Mouse (Mus musculus): Measurements from ENCODE around the gene St8sia1.

Gene St8sia1

DNA sequence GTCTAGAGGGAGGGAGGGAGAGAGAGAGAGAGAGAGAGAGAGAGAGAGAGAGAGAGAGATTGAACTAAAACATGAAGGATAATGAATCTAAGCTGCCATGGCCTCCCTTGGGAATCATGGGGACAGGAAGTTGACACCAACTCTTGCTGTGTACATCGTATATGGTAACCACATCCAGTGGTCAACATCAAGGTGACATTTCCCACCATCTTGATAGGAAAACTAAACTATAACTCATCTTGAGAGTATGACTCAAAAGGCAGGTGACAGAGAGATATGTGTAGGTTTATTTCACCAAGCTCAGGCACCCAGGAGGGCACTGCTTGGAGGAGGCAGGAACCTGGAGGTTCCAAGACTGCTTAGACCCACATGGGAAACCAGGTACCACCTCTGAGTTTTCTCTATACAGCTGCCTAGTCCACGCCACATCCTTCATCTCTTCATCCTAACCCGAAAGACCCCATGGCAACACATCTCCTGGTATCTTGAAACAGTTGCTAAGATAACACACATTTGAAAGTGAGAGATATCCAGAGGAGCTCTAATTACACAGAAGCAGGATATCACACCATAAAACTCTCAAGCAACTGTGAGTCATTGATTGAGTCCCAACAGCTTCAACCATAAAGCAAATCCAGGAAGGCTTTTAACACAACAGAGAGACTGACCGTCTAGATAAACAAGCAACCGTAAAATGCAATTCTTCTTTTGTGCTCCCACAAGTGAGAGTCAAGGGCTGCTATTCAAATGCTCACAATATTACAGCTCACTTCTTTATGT lies 141.1 kb downstream of the St8sia1 start:
- DNase-seq (ENCODE audit: low spot score), result peak; percentile 5

DNA sequence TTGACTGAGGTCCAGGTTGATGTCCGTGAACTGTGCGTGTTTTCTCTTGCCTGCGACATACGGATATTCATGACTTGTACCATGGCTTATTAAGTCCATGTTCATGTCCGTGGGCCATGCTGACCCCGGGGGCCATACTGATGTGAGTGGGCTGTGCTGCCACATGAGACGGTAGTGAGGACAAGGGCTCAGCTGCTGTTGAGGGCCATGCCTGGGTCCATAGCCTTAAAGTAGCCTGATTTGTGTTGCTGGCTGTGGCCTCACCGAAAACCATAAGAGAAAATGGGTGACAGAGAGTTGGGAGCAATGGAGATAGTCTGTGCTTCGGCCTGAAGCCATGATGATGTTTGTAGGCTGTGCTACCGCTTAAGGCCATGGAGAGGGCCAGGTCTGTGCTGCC lies 145.9 kb downstream of the St8sia1 start:
- DNase-seq (ENCODE audit: low spot score), result no peak

DNA sequence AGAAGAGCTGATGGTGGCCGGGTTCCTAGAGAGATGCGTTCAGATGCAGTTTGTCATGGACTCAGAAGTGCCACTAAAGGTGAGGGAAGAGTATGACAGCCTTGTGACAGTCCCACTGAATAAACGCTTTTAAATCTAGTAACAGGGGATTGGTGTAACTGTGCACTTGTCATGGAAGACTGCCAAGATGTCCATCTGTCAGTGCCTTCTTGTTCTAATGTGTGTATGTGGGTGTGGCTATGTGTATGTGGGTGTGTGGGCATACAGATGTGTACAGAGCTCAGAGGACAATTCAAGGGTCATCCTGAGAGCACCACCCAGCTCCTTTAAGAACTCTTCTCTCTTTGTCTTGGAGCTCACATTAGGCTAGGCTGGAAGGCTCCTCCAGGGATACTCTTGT lies 148.7 kb downstream of the St8sia1 start:
- peak; percentile 25 for DNase-seq (ENCODE audit: low spot score)

DNA sequence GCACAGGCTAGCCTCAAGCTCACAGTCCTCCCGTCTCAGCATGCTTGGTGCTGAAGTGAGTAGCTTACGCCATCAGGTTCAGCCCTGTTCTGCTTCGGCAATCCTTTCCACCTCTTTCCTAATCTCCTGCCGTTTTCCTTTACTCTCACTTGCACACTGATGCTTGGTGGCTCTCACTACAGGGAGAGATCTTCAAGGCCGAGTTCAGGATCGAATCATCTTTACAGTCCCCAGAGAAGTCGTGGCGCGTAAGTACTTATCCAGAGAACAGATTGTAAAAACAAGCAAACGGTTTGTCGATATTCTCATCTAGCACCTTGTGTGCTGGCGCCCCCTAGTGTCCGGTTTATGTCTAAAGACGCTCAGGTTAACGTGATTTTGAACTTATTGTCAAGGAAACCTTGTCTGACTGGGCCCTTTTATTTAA lies 149.7 kb downstream of the St8sia1 start:
- DNase-seq (ENCODE audit: low spot score), result peak; percentile 90

DNA sequence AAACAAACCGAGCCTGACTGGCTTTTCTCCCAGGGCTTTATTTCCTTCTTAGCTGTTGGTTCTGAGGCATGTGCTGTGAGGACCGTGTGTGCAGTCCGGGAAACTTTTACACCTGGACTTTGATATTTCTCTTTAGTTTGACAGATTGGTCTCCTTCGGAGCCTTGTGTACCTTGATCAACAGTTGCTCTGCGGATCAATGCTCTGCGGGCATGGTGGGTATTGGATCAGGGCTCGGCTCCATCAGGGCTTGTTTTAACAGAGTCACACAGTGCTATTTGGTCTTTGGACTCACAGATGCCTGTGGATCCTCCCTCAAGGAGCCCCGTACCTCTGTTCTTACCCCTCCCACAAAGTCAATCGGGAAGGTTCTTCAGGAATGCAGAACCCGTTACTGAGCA lies 150.2 kb downstream of the St8sia1 start:
- peak; percentile 26 for DNase-seq (ENCODE audit: low spot score)

DNA sequence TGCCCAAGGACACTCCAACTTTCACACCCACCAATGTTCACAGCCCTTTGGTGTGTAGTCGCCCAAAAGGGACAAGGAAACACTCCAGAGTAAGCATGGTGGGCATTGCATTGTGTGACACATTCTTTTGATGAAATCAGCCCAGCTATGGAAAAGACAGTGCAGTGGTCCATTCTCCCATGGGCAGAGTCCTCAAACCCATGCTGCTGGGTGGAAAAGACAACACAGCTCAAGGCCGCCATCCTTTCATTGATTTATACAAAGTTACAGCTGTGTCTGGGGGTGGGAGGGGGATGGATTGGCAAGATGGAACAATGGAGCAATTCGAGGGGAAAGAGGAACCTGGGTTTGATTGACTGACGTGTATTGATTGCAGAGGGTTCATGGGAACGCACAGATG lies 151.3 kb downstream of the St8sia1 start:
- peak; percentile 32 for DNase-seq (ENCODE audit: low spot score)

DNA sequence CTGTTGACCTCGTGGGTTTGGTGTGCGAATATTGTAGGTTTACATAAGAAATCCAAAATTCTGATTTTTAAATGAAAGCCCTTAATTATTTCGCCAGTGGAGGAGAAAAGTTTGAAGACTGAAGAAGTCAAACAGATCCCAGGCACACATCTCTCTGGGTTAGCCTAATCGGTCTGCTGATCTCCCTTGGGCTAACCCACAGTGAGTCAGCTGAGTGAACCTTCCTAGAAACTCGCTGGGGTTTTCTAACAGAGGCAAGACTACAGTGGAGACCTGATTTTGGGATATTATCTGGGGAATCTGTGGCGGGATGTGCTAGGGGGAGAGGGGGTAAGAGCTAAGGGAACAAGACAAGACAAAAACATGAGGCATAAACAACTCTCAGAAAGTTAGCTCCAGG lies 154.0 kb downstream of the St8sia1 start:
- DNase-seq (ENCODE audit: low spot score), result no peak

DNA sequence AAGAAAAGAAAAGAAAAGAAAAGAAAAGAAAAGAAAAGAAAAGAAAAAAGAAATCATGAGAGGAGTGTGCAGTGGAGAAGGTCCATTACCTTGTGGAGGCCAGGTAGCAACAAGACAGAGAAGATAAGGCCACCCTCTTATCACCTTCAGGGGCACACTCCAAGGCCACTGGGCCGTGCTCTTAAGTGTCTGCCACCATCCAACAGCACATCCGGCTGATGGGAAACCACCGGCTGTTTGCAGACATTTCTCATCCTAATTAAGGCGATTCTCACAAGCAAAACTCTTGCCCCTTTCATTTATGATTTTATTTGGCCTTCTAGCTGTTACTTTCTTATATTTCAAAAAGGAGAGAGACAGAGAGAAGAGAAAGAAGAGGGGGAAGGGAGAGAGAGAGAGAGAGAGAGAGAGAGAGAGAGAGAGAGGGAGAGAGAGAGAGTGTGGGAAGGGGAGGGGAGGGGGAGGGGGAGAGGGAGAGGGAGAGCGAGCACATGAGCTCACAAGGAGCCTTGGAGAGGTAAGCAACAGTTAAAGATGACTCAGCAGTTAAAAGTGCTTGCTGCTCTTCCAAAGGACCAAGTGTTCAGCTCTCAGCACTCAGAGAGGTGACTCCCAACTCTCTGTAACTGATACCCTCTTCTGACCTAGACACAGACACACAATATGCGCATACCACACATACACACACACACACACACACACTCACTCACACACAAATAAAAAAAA lies 154.7 kb downstream of the St8sia1 start:
- DNase-seq (ENCODE audit: low spot score), result no peak

DNA sequence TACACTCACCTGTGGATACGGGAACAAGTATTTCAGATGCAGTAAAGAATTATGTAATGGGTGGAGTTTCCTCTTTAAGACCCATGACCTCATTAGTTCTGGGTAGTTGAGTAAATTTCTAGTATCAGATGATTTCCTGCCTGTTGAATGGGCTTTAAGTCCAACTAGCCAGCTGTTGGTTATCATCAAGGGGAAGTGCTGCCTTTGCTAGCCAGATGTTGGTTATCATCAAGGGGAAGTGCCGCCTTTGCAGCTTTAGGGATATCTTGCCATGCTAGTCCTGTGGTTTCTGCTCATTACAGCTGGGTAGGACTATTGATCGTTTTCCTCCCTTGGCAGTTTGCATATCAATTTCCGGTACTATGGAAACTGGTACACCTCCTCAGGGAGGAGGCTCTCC lies 157.9 kb downstream of the St8sia1 start:
- DNase-seq (ENCODE audit: low spot score), result no peak

DNA sequence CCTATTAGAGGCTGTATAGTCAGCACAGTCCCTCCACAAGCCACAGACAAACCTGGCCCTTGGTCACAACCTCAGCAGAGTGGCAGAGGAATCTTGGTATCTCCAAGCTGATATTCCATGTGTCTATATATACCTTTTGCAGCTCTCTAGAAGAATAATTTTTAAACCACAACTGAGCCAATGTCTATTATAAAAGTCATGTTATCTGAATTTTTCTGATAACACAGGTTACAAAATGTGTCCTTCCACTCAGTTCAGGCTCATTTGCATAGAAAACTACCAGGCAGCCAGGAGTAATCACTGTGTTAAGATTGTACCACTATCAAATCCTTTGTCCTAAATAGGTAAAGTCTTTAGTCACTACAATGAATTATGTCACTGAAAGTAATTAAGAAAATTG lies 159.8 kb downstream of the St8sia1 start, which contains the start of gene Sult6b2:
Gene Sult6b2 (minus strand): TSS at position 101 of the 400 bp plus-strand sequence.
- DNase-seq (ENCODE audit: low spot score), result no peak

DNA sequence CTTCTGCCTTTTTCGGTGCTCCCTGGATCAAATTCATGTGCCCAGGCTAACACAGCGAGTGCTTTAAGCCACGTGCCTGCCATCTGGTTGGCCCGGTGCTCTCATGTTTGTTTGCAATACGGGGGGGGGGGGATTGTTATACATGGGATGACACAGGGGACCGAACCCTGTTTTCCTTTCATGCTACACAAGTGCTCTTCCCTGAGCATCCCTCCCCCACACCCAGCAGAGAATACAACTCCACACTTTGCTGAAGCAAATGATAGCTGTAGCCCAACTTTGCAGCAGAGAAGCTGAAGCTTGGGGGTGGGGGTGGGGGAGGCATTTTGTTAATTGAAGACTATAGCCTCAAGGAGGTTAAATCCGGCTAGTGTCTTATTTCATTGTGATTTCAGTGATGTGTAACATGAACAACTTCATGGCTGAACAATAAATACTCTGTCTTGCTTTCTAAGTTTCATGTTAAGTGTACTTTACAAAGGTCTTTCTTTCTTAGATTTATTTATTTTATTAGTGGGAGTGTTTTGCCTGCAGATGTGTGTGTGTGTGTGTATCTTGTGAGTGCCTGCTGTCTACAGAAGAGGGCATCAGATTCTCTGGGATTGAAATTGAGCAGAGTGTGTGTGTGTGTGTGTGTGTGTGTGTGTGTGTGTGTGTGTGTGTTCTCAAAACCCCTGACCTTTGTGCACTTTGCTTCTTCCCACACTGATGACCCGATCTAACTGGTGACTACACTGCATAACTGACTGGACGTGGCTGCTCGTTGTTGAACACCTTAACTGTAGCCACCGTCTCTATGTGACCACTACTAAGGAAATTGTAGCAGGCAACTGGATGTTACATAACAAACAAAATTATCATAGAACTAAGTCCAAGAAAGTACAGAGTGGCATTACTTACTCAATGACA lies 161.4 kb downstream of the St8sia1 start:
- DNase-seq (ENCODE audit: low spot score), result peak; percentile 27

DNA sequence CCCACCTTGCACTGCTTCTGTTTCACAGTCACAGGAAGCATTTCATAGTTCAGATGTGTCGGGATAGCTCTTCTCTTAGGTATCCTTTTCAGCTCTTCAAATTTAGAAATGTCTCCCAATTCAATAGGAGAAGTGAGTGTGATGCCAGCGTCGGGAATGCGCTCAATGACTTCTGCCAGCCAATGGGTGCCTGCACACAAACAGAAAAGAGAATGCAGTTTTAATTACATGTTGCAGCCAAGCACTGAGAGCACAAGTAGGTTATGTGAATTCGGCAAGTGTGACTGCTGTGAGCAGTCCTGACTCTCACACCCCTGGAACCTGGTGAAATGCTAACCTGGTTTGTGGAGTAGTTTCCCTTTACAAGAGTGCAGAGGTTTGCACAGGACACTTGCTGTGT lies 162.6 kb downstream of the St8sia1 start:
- DNase-seq (ENCODE audit: low spot score), result peak; percentile 10

DNA sequence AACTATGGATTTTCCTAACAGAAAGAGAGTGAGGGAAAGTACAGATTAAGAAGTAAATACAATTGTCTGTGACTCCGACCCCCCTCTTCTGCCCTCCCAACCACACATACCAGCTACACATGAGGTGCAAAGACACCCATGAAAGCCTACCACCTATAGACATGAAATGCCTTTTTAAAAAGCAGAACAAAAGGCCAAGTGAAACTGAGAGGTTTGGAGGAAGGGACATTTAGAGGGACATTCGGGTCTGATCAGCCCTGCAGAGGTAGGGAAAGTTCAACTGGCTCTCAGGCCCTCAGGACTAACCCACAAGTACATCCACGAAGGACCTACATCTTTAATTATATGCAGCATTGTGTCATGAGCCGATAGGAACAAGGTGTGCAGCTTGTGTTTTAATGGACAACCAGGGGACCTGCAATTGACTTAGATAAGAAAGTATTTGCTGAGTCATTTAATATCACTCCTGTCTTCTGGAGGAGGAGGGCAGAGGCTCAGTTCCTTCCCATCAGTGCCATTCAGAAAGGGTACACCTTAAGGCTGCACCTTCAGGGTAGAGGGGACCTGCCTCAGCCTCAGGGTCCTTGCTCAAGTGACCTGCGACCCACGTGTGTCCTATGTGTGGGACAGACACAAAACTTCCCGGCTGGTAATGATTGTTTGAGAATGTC lies 164.4 kb downstream of the St8sia1 start:
- DNase-seq (ENCODE audit: low spot score), result no peak

DNA sequence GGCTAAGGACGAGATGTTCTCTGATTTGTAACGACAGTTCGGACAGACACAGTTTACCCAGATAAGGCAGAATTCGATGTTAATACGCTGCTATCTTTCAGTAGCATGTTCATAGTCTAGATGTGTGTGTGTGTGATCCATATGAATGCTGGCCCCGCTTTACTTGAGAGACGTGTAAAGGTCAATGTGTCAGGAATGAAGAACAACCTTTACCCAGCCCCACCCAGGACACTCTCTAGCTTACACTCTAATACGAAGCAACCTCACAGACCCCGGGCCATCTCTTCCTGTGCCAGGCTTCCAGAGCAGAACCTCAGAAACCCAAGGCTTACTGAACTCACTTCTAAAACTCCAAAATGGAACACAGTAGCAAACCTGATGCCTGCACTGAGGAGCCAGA lies 165.4 kb downstream of the St8sia1 start:
- no peak for DNase-seq (ENCODE audit: low spot score)

DNA sequence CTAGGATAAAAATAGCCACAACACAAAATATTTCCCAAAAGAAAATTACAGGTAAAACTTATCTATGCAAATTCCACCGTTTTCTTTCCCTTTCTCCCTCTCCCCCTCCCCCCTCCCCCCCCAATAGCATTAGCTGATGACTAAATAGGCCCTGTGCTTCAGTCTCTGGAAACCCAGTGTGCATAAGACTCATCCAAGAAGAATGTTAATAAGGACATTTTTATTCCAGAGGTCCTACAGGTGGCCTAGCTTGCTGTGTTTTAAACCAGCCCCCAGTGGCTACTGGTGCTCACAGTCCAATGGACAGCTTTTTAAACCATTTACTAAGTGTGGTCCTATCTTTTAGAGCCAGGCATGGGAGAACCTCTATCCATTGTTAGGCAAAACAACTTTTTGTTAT lies 166.3 kb downstream of the St8sia1 start:
- no peak for DNase-seq (ENCODE audit: low spot score)

DNA sequence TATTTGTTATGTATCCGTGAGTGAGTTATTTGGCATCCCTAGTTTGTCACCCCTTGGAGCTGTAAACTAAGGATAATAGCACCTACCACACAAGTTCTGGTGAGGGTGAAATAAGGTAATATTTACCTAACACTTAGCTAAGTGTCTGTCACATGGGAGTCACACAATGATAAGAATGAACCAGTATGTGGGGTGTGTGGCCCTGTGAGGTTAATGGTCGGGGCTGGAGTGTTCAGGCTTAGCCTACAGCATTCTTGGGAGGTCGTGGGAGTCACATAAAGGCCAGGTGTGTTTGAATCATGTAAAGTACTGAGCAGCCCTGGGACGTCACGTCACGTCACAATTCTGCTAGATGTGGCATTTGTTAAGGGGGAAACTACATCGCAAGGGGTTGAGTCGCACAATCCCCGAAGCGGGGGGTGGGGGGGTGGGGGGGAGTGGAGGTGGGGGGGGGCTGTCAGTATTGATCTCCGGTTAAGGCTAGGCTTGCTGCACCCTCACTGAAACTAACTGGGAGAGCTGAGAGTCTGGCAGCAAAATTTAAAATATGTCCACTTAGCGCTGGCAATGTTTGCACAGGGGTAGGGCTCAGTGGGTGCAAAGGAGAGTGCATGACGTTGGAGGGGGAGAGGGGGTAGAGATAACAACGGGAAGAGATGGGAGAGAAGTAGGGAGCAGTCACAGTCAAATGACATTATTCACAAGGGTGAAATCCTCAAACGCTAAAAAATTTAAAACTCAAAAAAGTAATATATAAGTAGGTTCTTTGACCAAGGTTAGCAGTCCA lies 168.4 kb downstream of the St8sia1 start:
- DNase-seq (ENCODE audit: low spot score), result no peak

DNA sequence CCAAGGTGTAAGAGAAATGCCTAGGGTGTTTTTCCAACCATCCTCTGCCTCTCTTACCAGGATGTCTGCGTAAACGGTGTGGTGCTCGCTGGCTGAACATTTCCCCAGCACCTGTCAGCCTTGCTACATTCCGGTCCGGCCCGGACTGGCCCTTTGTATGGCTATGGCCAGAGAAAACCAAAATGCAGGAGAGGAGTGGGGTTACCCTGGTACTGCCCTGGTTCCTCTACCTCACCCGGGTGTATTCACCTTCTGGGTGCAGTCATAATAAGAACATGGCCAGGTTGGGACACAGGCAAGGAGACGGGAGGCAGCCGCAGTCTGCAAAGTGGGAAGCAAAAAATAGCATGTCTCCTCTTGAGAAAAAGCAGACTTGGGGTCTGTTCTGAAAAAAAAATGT lies 169.2 kb downstream of the St8sia1 start:
- no peak for DNase-seq (ENCODE audit: low spot score)

DNA sequence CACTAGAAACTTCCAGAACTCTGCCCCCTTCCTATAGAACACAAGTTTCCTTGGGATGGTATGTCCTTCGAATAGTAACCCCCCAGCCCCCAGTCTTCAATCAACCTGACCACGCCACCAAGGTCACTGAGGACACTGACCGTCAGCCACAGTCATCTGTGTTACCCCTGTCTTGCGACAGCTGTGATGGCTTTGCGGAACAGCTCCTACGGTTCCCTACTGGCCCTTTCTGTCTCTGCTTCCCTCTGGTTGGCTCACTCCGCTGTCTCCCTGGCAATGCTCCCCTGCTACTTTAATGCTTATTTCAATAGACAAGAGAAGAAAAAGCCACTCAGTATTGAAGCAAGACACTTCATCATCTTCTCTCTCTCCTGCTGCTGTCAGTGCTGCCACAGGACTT lies 170.8 kb downstream of the St8sia1 start:
- DNase-seq (ENCODE audit: low spot score), result no peak

DNA sequence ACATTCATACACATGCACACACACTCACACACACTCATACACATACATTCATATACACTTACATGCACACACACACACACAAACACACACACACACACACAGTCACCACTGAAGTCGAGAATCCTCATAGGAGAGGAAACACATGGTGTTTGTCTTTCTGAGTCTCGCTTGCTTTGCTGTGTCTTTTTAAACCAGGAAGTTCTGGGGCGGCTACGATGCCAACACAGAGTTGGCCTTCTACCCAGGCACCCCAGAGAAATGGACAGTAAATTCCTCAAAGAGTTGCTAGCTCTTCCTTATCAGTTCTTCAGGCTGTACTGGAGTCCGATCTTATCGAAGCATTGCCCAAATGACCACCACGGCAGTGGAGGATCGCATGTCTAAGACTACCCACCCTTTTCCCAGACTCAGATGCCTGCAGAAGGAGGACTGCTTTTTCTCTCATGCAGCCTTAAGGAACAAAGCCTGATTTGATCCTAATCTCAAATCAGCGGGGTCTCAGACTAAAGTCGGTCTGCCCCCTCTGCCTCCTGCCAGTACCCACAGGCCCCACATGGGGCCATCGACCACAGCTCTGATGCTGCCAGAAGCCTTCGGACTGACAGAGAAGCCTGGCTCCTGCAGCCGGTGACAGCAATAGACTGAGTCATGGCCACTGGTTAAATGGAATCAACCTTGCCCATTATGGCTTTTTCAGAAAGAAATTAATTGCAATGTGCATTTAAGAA lies 171.8 kb downstream of the St8sia1 start:
- no peak for DNase-seq (ENCODE audit: low spot score)

DNA sequence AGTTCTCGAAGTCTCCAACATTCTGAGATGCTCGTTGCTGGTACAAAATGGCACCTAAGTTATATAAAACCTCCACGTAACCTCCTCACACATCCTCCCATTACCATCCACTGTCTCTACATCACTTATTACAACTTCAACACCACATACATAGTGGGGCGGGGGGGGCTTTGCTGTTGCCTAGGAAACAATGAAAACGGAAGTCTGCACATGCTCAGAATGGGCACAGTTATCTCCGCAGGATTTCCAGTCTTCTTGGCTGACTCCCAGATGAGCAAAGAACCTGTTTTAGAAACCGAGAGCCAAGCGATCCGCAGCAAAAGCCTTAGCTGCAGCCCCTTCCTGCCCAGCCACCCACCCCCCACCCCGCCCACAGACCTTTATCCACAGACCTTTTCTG lies 174.5 kb downstream of the St8sia1 start:
- DNase-seq (ENCODE audit: low spot score), result no peak
